Mouse (Mus musculus): ENCODE data around the gene Dusp13.
A peak's percentile ranks its signal among the peaks of the same experiment; 100 is the strongest.

Dusp13 gene

DNA sequence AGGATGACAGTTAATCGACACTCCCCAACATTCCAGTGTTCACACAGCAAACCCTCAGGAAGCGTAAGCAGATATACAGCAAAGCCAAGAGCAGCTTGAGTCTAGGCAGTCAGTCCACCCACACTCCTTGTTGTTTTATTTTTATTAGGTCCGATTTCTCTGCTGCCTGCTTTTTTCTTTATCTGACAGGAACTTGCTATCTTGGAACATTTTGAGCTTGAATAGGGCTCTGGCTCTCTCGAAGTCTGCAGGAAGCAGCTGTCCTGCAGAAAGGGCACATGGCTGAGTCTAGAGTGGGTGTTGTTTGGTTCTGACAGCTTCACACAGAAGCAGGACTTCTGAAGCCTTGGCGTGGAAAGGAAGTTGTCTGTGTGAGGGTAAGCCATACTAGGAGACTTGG, 47.7 kb downstream of the Dusp13 start:
- no peak for DNase-seq (ENCODE audit: low spot score)

- DNase-seq (ENCODE audit: low spot score): no peak
Observed at GRCm38 (mm10) chr14:21702691-21703090, 48.3 kb downstream of the Dusp13 start.

- DNase-seq (ENCODE audit: low spot score): peak; percentile 61
Observed at GRCm38 (mm10) chr14:21696186-21696830, 54.7 kb downstream of the Dusp13 start.

DNA sequence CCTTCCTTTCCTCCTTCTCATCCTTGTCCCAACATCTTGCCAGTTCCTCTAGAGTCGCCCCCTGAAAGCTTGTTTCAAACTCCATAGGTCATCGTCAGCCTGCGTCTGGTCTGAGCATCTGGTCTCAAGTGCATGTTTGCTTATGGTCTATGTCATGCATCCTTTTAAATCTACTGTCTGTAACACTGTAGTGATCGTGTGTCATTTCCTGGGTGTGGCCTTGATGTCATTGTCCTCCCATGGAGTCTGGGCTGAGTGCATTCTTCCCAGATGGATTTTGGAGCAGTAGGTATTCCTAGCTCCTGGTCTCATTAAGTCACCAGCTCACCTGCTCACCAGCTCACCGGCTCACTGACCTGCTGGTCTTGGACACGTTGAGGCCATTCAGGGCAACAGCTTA, 56.0 kb downstream of the Dusp13 start:
- no peak for DNase-seq (ENCODE audit: low spot score)

DNA sequence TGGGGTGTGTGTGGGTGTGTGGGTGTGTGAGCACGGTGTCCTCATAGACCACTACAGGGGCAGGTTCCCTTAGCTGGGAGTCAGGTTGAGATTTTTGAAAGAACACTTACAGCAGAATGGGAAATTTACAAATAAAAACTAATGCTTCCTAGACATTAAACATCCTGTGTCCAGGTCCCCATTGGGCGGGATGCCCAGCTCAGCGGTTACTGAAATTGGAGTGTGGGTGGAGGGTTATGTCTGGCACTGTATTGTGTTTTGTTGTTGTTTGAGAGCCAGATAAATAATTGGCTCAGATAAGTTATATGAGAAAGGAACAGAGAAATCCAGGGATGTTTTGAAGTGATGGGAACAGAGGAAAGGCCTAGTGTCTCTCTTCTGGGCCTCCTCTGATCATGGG, 59.9 kb downstream of the Dusp13 start:
- no peak for DNase-seq (ENCODE audit: low spot score)

DNA sequence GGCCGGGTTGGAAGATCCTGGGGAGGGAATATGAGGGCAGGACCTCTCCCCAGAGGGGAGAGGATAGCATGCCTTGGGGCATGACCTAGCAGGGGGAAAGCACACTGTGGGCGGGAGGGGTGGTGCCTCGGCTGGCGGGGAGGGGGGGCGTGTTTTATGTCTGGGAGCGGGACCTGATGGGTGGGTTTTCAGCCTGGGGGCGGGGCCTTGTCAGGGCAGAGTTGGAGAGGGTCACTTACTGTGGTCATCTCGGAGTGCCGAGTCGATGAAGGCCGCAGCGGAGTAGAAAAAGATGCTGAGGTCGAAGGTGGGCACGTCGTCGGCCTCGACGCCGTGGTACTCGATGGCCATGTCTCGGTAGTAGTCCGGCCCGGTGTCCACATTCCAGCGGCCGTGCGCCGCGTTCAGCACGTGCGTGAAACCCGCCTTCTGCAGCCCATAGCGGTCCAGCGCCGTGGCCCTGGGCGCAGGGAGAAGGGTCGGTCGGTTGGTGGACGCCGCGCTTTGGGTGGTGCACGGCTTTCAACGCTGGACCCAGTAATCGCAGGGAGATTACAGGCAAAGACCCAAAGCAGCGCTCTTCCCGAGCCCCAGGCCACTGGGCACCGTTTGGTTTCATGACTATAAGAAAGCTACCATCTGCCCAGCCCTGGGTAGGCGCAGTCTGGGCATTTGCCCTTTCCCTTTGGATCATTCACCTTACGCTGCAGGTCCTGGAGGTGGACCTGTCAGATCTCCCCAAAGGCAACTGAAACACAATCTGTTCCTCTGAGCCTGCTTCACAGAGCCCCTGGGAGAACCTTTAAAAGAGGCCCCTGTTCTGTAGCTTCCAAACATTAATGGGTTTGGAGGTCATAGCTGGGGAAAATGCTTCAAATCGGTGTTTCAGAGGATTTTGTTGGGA, 64.4 kb downstream of the Dusp13 start:
- DNase-seq (ENCODE audit: low spot score): peak; percentile 76

- DNase-seq (ENCODE audit: low spot score): no peak
Observed at GRCm38 (mm10) chr14:21685411-21686146, 65.4 kb downstream of the Dusp13 start.

DNA sequence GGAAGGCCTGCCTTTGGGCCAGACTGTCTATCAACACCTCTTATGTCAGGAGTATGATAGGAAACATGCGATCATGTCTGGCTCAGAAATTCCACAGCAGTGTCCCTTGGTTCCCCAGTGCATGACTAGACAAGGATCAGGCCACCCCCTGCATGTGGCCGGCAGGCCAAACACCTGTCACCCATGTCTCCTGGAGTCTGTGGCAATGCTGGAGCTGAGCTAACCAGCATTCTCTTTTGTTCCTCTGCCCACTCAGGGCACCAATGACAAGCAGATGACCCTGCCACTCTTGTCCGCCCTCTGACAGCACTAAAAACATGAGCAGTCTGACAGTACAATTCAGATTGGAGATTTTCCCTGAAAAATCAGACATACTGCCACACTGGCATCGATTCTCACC, 67.1 kb downstream of the Dusp13 start:
- DNase-seq (ENCODE audit: low spot score): no peak
